Mouse (Mus musculus) lung, adult 2 months (tissue): ENCODE measurements around the gene Spa17.

Source experiments
- CTCF ChIP-seq: fragments of 200-500 bp; IDR thresholded peaks from 2 replicates; pipeline ENCODE4 v1.5.1; 2011; ENCODE audit warnings: mild to moderate bottlenecking, low read length, control low read depth; ENCODE audit not compliant: insufficient read depth
- POLR2A ChIP-seq: fragments of 200-500 bp; IDR thresholded peaks from 2 replicates; pipeline ENCODE4 v1.6.1; 2011; ENCODE audit warnings: low read depth, mild to moderate bottlenecking, control low read depth, low read length, borderline replicate concordance; ENCODE audit errors: extremely low read depth

- no peak for TF ChIP-seq CTCF
- TF ChIP-seq POLR2A: no peak
These were observed 49.7 kb downstream of the Spa17 start for GRCm38 (mm10) chr9:37563805-37564204.
